Mouse (Mus musculus): ENCODE data around the gene Hist2h3c1. TPM values are rescaled to one million over a fixed set of nuclear protein-coding genes. Genes with fewer than 3 reads are reported as not detected.
A peak's percentile ranks its signal among the peaks of the same experiment; 100 is the strongest.
"Not testable (repeated sequence)": the region's sequence is repeated elsewhere in the genome, so short reads cannot be mapped to it uniquely, and the experiment has no call there.

The Hist2h3c1 gene
- total RNA-seq, 1 experiment from 2014 or later = 3.1 TPM

- no peak for DNase-seq
Observed at GRCm38 (mm10) chr3:96235836-96236235, 10.6 kb upstream of the Hist2h3c1 start.

- DNase-seq = no peak
Observed at GRCm38 (mm10) chr3:96236834-96237334, 9.6 kb upstream of the Hist2h3c1 start.

GRCm38 (mm10) chr3:96237335-96237903 is 9.1 kb upstream of the Hist2h3c1 start:
- no peak for DNase-seq

DNA sequence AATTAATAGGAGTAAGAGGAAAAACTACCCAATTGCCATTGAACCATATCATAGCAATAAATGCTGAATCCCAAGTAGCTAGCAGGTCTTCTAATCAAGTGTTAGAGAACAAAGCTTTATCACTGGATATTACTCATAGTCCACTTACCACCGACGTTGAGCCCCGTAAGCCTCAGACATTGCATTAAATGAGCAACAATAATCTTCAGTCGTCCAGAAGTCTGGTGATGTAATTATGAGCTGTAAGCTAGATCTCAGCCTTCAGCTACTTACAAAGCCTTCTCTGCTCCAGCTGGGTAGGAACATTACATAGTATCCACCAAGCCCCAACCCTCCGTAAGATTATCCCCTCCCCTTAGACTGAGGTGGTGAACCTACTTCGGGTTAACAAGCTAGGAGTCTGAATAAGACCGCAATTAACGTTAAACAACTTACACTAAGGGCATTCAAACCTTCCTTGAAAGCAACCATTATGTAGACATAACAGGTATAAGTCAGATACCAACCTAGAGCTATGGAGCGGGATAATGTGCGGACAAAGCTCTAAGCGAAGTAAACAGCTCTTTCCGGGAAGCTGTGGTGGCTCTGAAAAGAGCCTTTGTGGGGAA is 8.5 kb upstream of the Hist2h3c1 start:
- no peak for DNase-seq

- peak; percentile 64 for DNase-seq
Observed at GRCm38 (mm10) chr3:96238954-96239793, 7.3 kb upstream of the Hist2h3c1 start, which contains the start of gene Hist2h3c2. Hist2h3c2 (minus strand) TSS chr3:96239127.

- peak; percentile 95 for DNase-seq
Observed at GRCm38 (mm10) chr3:96239949-96240798, 6.3 kb upstream of the Hist2h3c1 start, which contains the start of gene Hist2h2aa2. Hist2h2aa2 (minus strand) TSS chr3:96240276.

DNA sequence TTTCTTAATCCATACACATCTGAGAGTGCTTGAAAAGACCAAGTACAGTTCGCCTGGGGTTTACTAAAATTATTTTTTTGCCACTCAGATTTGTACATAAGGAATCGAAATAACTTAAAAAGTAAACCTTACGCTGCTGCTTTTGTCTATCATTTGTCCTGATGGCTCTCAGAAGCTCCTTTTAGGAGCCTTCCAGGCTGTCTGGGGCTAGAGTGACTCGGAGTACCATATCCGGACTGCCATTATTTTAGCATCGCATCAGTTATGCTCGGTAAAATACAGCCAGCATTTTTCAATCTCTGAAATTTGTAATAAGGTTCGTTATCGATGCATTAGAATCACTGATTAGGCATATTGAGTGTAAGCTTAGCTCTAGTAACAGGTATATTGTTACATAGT is 5.7 kb upstream of the Hist2h3c1 start:
- no peak for DNase-seq

GRCm38 (mm10) chr3:96243921-96244572 is 2.4 kb upstream of the Hist2h3c1 start:
- DNase-seq = no peak

GRCm38 (mm10) chr3:96245003-96245886 is 1.2 kb upstream of the Hist2h3c1 start, which contains the start of gene Hist2h2aa1:
Hist2h2aa1 (plus strand) TSS chr3:96245497.
- peak; percentile 90 for DNase-seq

DNA sequence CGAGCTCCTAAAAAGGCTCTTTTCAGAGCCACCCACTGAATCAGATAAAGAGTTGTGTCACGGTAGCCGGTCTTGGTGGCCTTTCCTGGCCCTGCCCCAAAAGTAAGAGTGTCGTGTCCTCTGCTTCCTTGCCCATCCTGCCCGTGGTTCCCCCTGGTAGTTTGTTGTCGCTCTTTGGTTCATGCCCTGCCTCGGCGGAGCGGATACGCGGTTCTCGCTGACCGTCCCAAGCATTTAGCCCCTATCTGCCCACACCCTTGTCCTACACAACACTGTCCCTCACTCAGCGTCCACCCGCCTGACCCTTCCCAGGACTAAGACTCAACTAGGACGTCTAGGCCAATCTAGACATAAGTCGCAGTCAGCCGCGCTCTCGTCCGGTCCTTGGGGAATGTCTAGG is 467 bp upstream of the Hist2h3c1 start:
- DNase-seq = not testable (repeated sequence)

DNA sequence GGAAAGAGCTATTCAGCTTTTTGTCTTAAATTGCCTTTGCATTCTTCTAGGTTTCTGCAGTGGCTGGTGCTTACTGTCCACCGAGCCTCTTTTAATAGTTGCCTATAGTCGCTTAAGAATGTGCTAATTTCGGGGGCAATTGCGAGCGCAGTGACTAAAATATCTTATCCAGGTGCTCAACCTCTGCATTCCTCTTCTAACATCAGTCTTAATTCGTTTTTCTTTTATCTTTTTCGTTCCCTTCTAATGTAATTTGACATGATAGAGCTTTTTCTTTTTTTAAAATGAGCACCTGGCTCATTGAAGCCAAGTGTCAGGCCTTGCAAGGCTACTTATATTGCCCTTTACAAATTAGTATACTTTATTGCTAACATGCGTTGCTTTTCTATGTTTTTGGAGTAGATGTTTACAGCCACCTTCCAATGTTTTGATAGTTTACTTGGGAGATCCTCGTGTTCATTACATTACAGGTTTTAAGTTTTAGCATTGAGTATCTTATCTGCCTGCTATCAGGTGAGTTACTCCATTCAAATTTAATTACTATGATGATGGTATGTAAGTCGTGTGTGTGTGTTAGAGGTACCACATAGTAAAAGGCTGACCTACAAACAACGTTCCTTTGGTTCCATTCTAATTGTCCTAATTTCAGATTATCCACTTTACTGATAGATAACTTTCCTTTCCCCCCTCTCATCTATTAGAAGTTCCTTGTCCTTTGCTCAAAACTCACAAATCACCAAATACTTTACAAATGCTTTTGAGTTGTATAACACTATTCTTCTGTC is 1.1 kb downstream of the Hist2h3c1 start:
- DNase-seq = no peak

DNA sequence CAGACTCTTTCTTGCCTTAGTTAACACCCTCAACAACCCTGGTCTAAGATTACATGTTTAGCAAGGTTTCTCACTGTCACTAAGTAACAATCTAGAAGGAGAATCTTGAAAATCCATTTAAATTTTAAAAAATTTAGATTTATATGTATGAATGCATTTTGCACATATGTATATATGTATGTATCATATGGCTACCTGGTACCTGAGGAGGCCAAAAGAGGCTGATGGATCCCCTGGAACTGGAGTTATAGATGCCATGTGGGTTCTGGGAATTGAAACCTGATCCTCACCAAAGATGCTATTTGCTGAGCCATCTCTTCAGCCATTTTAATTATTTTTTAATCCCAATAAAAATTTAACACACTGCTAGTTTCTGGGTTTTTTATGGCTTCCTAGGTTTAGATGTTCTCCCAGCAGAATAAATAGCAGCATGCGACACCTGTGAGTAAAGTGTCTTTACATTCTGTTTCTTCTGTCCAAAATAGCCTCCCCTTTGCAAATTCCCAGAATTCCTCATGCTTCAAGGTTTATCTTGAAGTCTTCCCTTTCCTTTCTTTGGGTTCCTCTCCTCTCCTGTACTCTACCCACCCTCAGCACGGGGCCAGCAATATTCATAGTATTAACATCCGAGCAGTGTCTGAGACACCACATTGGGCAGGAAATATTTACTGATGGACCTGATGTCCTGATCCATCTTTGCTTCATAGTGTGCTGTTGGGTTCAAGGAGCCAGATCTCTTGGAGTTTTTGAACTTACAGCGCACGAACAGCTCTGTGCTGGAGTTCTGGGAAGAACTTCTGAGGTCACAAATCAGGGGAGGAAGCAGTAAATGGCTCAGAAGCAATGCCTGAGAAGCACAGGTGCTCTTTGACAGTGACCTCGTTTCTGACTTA is 1.9 kb downstream of the Hist2h3c1 start:
- no peak for DNase-seq

DNA sequence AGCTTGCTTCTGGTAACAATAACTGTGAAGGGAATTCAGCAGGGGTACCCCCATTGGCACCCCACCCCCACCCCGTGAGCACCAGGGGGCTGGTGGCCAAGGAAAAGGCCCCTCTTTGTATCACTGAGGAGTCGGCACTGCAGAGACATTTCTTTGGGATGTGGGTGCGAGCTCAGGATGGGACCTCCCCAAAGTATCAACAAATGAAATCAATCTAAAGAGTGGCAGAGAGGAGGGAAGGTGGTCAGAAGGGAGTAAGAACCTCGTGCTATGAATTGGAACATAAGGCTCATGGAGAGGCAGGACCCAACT is 2.5 kb downstream of the Hist2h3c1 start:
- no peak for DNase-seq

DNA sequence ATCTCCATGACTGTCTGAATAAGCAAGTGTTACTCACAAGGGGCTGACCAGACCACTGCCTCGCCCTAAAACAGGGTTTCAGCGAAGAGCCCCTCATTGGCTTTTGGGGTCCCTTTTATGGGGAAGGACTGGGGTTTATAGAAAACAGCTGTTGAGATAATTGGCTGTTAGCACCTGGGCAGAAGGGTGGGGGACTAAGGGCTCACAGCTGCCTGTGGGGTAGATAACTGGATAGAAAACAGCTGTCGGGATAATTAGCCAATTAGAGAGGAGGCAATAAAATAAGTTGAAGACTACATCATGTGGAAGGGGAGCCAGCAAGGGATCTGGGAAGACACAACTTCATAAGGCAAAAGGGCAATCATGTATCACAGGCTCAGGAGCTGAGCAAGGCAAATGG is 4.4 kb downstream of the Hist2h3c1 start:
- no peak for DNase-seq

DNA sequence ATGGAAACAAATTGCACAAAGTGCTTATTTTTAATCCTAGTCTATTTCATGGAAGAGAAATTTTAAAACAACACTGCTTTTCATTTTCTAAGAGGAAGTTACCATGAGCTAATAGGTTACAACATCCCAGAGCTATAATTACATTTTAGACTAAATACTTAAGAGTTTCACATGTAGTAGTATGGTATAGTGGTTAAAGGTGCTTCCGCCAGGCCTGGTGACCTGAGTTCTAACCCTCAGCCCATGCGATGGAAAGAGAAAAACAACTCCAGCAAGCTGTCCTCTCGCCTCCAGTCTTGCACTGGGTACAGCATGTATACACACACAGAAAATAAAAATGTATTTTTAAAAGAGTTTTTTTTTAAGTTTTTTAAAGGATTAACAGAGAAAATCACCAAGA is 5.3 kb downstream of the Hist2h3c1 start:
- DNase-seq = no peak

DNA sequence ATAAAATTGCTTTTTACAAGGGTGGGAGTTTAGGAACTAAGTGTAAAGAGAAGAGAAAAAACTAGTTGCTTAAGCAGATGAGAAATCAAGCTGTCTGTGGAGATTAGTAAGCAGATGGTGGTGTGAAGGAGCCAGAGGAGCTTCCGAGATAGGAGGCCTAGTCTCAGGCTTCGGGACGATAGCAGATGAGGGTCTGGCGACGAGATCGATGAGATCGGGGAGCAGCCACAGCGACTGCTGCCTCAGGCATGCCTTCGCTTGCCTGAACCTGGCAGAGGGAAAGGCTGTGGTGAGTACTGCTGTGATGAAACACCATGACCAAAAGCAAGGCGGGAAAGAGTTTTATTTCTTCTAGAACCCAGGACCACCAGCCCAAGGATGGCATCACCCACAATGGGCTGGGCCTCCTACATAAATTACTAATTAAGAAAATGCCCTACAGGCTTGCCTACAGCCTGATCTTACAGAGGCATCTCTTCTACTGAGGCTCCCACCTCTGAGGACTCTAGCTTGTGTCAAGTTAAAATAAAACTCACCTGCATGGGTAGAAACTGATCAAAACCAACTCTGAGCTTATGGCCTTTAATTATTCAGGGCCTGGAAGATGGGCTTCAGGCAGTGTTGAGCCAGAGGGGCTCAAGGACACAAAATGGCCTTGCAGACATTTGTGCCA is 8.3 kb downstream of the Hist2h3c1 start:
- DNase-seq = no peak

DNA sequence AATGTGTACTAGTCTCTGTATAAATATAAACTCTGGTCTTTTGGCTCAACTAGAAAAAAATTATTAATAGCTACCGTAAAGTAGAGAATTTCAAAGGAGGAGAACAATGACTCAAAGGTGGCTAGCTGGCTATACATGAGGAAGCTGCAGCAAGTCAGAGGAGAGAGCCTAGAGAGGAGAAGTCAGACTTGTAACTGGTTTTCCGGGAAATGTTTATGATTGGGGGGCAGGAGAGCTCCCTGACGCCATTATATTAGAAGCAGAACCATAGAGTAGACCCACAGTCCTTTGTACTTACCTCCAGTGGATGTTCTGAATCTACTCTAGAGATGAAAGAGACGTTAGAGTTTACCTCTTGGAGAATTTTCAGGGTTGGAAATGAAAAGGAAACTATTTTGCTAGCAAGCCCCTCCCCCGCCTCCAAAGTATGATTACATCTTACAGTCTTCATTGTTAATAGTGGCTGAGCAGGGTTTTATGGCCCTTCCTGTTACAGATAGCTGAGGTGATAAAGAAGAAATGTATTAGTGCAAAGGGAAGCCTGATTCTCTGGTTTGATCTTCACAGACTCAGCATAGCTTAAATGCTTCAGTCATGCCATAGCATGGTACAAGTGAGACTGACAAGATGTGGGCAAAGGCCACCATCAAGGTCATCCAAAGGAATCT is 9.6 kb downstream of the Hist2h3c1 start:
- DNase-seq = no peak

DNA sequence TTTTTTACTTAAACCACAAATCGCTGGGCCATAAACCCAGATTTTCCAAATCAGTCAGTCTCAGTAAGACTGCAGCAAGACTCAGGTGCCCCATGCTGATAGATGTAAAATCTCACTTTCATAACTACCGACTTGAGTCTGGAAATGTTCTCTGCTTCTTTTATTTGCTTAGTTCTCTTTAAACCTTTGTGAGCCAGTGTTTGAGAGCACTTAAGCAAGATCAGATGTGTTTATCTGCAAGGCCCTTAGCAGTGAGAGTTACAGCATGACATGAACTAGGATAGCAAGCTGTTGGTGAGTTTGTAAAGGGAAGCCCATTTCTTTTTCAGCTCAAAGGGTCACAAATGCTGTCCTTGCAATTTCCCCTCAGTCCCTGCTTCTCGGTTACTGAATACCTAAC is 10.7 kb downstream of the Hist2h3c1 start:
- no peak for DNase-seq

All from adrenal gland, postnatal 14 days (tissue).